Mouse (Mus musculus): ENCODE measurements around the gene Amfr. TPM values are rescaled to one million over a fixed set of nuclear protein-coding genes. Genes with fewer than 3 reads are reported as not detected.

The Amfr gene
- total and polyA plus RNA-seq, 3 experiments = 80.1 to 292 (median 90.0) TPM

DNA sequence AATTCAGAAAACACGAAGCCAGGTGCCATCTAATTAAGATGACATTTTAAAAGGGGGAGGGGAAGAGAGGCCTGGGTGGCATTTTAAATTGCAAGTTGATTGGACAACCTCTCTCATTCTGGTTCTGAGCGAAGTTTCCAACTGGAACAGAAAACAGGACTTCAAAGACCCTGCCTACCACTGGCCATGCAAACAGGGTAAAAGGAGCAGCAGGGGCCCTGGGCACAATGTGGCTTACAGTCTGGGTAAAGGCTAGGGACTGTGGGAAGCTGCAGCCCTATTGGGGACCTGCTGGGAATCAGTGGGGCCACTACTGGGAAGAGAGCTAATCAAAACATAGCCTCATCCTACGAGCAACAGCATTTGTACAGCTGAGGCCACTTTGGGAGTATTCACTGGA lies 87.1 kb downstream of the Amfr start:
- TF ChIP-seq KAT2A (conservative IDR thresholded peaks at IDR 0.05; ENCODE audit: low read depth, low read length) = no peak
- TF ChIP-seq NELFE (IDR thresholded peaks at IDR 0.05; ENCODE audit: low read depth, low read length) = no peak
- TF ChIP-seq CHD2 (IDR thresholded peaks at IDR 0.05; ENCODE audit: low read length) = no peak
- TF ChIP-seq USF2 (IDR thresholded peaks at IDR 0.05; ENCODE audit: borderline replicate concordance in 1 of 2, insufficient read depth in 1 of 2, low read depth in 1 of 2, low read length in 2 of 2) = no peak
- TF ChIP-seq ZC3H11A (IDR thresholded peaks at IDR 0.05; ENCODE audit: low read depth, low read length) = no peak
- TF ChIP-seq POLR2A (IDR thresholded peaks at IDR 0.05; ENCODE audit: control insufficient read depth in 1 of 2, insufficient read depth in 1 of 2, low read depth in 1 of 2, low read length in 2 of 2, poor library complexity in 1 of 2) = no peak
- TF ChIP-seq ZMIZ1 (IDR thresholded peaks at IDR 0.05; ENCODE audit: low read depth, low read length) = no peak
- no peak for TF ChIP-seq MYB (IDR thresholded peaks at IDR 0.05; ENCODE audit: low read depth, low read length)
- Histone ChIP-seq H3K9me3 (replicated peaks; ENCODE audit: insufficient read depth, low read length) (no peaks in the 10 kb centered on the region), H3K4me1 (ENCODE audit: control insufficient read depth in 1 of 2, insufficient read depth in 2 of 2, low read length in 2 of 2) (no peaks in the 10 kb centered on the region), H3K27me3 (ENCODE audit: control insufficient read depth in 1 of 2, insufficient read depth in 2 of 2, low read length in 2 of 2) (no peaks in the 10 kb centered on the region), H3K36me3 (ENCODE audit: control insufficient read depth in 1 of 2, insufficient read depth in 2 of 2, low read length in 2 of 2) (no peaks in the 10 kb centered on the region), H3K79me2 (ENCODE audit: control insufficient read depth, insufficient read depth, low read length, poor library complexity) (no peaks in the 10 kb centered on the region), H3K4me3 (ENCODE audit: control insufficient read depth in 1 of 2, insufficient read depth in 1 of 2, low read depth in 2 of 2, low read length in 2 of 2) (no peak overlapping the region), H3K27ac (ENCODE audit: control insufficient read depth, low read depth, low read length) (no peak overlapping the region), H3K9ac (ENCODE audit: control insufficient read depth, low read depth, low read length, poor library complexity, severe bottlenecking) (no peak overlapping the region)
- DNase-seq (ENCODE audit: low read depth, low spot score) = no peak

DNA sequence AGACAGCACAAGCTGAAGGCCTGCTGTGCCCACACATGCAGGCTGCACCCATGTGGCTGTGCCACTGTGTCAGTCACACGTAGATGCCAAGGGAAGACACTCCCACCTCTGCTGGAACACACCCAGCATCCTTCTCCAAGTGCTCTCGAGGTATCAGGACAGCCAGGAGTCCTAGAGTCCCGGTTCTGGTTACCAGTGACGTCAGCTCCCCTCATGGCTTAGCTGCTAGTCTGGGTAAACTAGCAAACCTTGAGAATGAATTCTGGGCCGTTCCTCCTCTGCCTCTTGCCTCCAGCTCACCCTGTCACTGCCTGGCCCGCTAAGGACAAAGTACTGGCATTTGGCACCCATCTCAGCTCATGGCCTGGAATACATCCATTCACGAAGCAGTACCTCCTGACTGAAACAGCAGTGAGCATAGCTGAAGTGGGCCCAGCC lies 88.7 kb downstream of the Amfr start:
- TF ChIP-seq TCF12 (IDR thresholded peaks at IDR 0.05; ENCODE audit: low read depth, low read length) = no peak
- TF ChIP-seq USF2 (IDR thresholded peaks at IDR 0.05; ENCODE audit: borderline replicate concordance in 1 of 2, insufficient read depth in 1 of 2, low read depth in 1 of 2, low read length in 2 of 2) = no peak
- TF ChIP-seq MYB (IDR thresholded peaks at IDR 0.05; ENCODE audit: low read depth, low read length) = no peak
- TF ChIP-seq MYC (IDR thresholded peaks at IDR 0.05; ENCODE audit: low read depth, low read length) = no peak
- no peak for TF ChIP-seq USF1 (IDR thresholded peaks at IDR 0.05; ENCODE audit: low read depth, low read length)
- no peak for TF ChIP-seq MAFK (IDR thresholded peaks at IDR 0.05; ENCODE audit: borderline replicate concordance, low read depth, low read length)
- no peak for TF ChIP-seq HCFC1 (IDR thresholded peaks at IDR 0.05; ENCODE audit: low read depth, low read length)
- TF ChIP-seq NRF1 (IDR thresholded peaks at IDR 0.05; ENCODE audit: insufficient read depth, low read depth, low read length, poor library complexity, severe bottlenecking) = no peak
- no peak for TF ChIP-seq MEF2A (IDR thresholded peaks at IDR 0.05; ENCODE audit: extremely low read depth, insufficient replicate concordance, low read depth, low read length, poor library complexity, severe bottlenecking)
- TF ChIP-seq JUND (IDR thresholded peaks at IDR 0.05; ENCODE audit: low read depth, low read length) = no peak
- TF ChIP-seq ZC3H11A (IDR thresholded peaks at IDR 0.05; ENCODE audit: low read depth, low read length) = no peak
- no peak for TF ChIP-seq ELF1 (IDR thresholded peaks at IDR 0.05; ENCODE audit: low read depth, low read length)
- no peak for TF ChIP-seq MXI1 (IDR thresholded peaks at IDR 0.05; ENCODE audit: low read depth, low read length)
- TF ChIP-seq CTCF (IDR thresholded peaks at IDR 0.05 in 2 of 3, conservative IDR thresholded peaks at IDR 0.05 in 1 of 3; ENCODE audit: control insufficient read depth in 1 of 3, insufficient read depth in 1 of 3, low read depth in 2 of 3, low read length in 3 of 3, poor library complexity in 1 of 3, severe bottlenecking in 1 of 3) = no peak
- no peak for TF ChIP-seq KAT2A (conservative IDR thresholded peaks at IDR 0.05; ENCODE audit: low read depth, low read length)
- TF ChIP-seq ZKSCAN1 (IDR thresholded peaks at IDR 0.05; ENCODE audit: low read depth, low read length) = no peak
- TF ChIP-seq E2F4 (IDR thresholded peaks at IDR 0.05; ENCODE audit: borderline replicate concordance, low read depth, low read length) = no peak
- no peak for TF ChIP-seq BHLHE40 (IDR thresholded peaks at IDR 0.05; ENCODE audit: borderline replicate concordance, low read depth, low read length)
- no peak for TF ChIP-seq CHD2 (IDR thresholded peaks at IDR 0.05; ENCODE audit: low read length)
- TF ChIP-seq TBP (IDR thresholded peaks at IDR 0.05; ENCODE audit: low read depth, low read length) = no peak
- Histone ChIP-seq H3K4me3 (ENCODE audit: control insufficient read depth in 1 of 2, insufficient read depth in 1 of 2, low read depth in 2 of 2, low read length in 2 of 2) (no peak overlapping the region), H3K9me3 (replicated peaks; ENCODE audit: insufficient read depth, low read length) (no peaks in the 10 kb centered on the region), H3K4me1 (ENCODE audit: control insufficient read depth in 1 of 2, insufficient read depth in 2 of 2, low read length in 2 of 2) (no peaks in the 10 kb centered on the region), H3K27ac (ENCODE audit: control insufficient read depth, low read depth, low read length) (no peak overlapping the region), H3K79me2 (ENCODE audit: control insufficient read depth, insufficient read depth, low read length, poor library complexity) (no peaks in the 10 kb centered on the region), H3K36me3 (ENCODE audit: control insufficient read depth in 1 of 2, insufficient read depth in 2 of 2, low read length in 2 of 2) (no peaks in the 10 kb centered on the region), H3K9ac (ENCODE audit: control insufficient read depth, low read depth, low read length, poor library complexity, severe bottlenecking) (no peak overlapping the region), H3K27me3 (ENCODE audit: control insufficient read depth in 1 of 2, insufficient read depth in 2 of 2, low read length in 2 of 2) (no peaks in the 10 kb centered on the region)
- no peak for DNase-seq (ENCODE audit: low read depth, low spot score)

All from MEL (cell line).